In genomic region chr12:79557904-79558303, GRCm38 (mm10) we compare ENCODE assay signal across 15 mouse cellular contexts.
DNase-seq lines count a peak whose midpoint lies in the region; ATAC-seq and TF ChIP-seq lines count a peak whose summit lies in the region.
"Had no signal": no experiment of that assay in that cellular context is flagged by ENCODE, and none has a peak within 500 bp of the region (broad histone marks: within the 10 kb centered on the region; RNA-seq: fewer than 3 reads in every experiment).

No protein-coding gene starts in this region.

- H3K27me3 ChIP-seq in intestine, postnatal 0 days (replicated peaks; ENCODE audit: control insufficient read depth, insufficient read depth, low read length), result no peaks in the 10 kb centered on the region
- H3K27me3 ChIP-seq in kidney, postnatal 0 days (ENCODE audit: insufficient read depth, low read length), result no peaks in the 10 kb centered on the region
- no peaks in the 10 kb centered on the region for H3K27me3 ChIP-seq in thymus, adult 2 months (ENCODE audit: control insufficient read depth, insufficient read depth, low read length)
- H3K27me3 ChIP-seq: forebrain, embryonic 12.5 days; hindbrain, embryonic 13.5 days; megakaryocyte, embryonic 14.5 days had no signal

- no peaks in the 10 kb centered on the region for H3K9me3 ChIP-seq in intestine, postnatal 0 days (ENCODE audit: control insufficient read depth)
- no peaks in the 10 kb centered on the region for H3K9me3 ChIP-seq in kidney, postnatal 0 days (replicated peaks; ENCODE audit: low read length)
- H3K9me3 ChIP-seq: forebrain, embryonic 12.5 days; hindbrain, embryonic 13.5 days; megakaryocyte, embryonic 14.5 days had no signal

- H3K4me2 ChIP-seq in intestine, postnatal 0 days (replicated peaks; ENCODE audit: low read depth), result no peak overlapping the region
- H3K4me2 ChIP-seq in kidney, postnatal 0 days (ENCODE audit: low read length), result no peak overlapping the region
- H3K4me2 ChIP-seq: forebrain, embryonic 12.5 days; hindbrain, embryonic 13.5 days had no signal

- H3K27ac ChIP-seq in intestine, postnatal 0 days (ENCODE audit: low read depth, low read length), result peak overlapping the region; percentile 29; the same call in 1 of the 2 replicates
- peak overlapping the region; percentile 21; the same call in 1 of the 2 replicates for H3K27ac ChIP-seq in kidney, postnatal 0 days
- no peak overlapping the region for H3K27ac ChIP-seq in thymus, adult 2 months (ENCODE audit: control insufficient read depth, insufficient read depth, low read length)
- H3K27ac ChIP-seq: forebrain, embryonic 12.5 days; hindbrain, embryonic 13.5 days had no signal

- DNase-seq in lung, adult 18-20 months, result peak; percentile 22 to 63
- no peak for DNase-seq in lung, postnatal 10 days
- peak; percentile 49 for DNase-seq in kidney, postnatal 0 days (ENCODE audit: low spot score)
- DNase-seq in lung, postnatal 25 days (ENCODE audit: low spot score), result peak; percentile 73
- no peak for DNase-seq in thymus, adult 2 months
- DNase-seq: adrenal gland, adult 8-10 months; cerebellum, adult 18-20 months; heart, adult 18-20 months; heart, postnatal 10 days had no signal

- peak; percentile 47; the same call in 1 of the 2 replicates for ATAC-seq in intestine, postnatal 0 days
- peak; percentile 75 for ATAC-seq in kidney, postnatal 0 days (replicated peaks; ENCODE audit: low FRiP score, low read depth)
- no peak for ATAC-seq in activated CD4-positive, CD25-positive, alpha-beta regulatory T cell, adult 4 months
- no peak for ATAC-seq in megakaryocyte progenitor cell, adult 5-6 weeks (replicated peaks; ENCODE audit: poor library complexity)

- no peaks in the 10 kb centered on the region for H3K36me3 ChIP-seq in intestine, postnatal 0 days (ENCODE audit: control insufficient read depth, insufficient read depth)
- H3K36me3 ChIP-seq in kidney, postnatal 0 days (ENCODE audit: insufficient read depth, low read length), result no peaks in the 10 kb centered on the region
- no peaks in the 10 kb centered on the region for H3K36me3 ChIP-seq in thymus, adult 2 months (ENCODE audit: control insufficient read depth, insufficient read depth, low read length)
- H3K36me3 ChIP-seq: forebrain, embryonic 12.5 days; hindbrain, embryonic 13.5 days had no signal

- TF ChIP-seq POLR2A in thymus, adult 2 months (IDR thresholded peaks at IDR 0.05; ENCODE audit: control insufficient read depth, extremely low read depth, insufficient read depth, low read length, poor library complexity), result no peak

- H3K9ac ChIP-seq in intestine, postnatal 0 days (ENCODE audit: low read depth, low read length), result no peak overlapping the region
- no peak overlapping the region for H3K9ac ChIP-seq in kidney, postnatal 0 days (ENCODE audit: low read depth, low read length)
- H3K9ac ChIP-seq: forebrain, embryonic 12.5 days; hindbrain, embryonic 13.5 days had no signal

- WGBS in intestine, postnatal 0 days, result 33% methylated on average over 5 of the region's 5 CpGs
- WGBS in kidney, postnatal 0 days, result 40% methylated on average over 5 of the region's 5 CpGs
- 89% methylated on average over 5 of the region's 5 CpGs for WGBS in thymus, adult 2 months

- TF ChIP-seq CTCF in intestine, postnatal 0 days (IDR thresholded peaks at IDR 0.05; ENCODE audit: low read depth), result 0 out of 2 replicates have a peak, but pooled peaks have one; percentile 1
- no peak for TF ChIP-seq CTCF in kidney, postnatal 0 days (IDR thresholded peaks at IDR 0.05; ENCODE audit: low read depth)
- no peak for TF ChIP-seq CTCF in thymus, adult 2 months (IDR thresholded peaks at IDR 0.05; ENCODE audit: borderline replicate concordance, control insufficient read depth, extremely low read depth, insufficient read depth, low read length, poor library complexity)

- H3K4me1 ChIP-seq in intestine, postnatal 0 days (replicated peaks; ENCODE audit: control insufficient read depth, insufficient read depth, low read length), result peaks cover 10% of the 10 kb centered on the region
- H3K4me1 ChIP-seq in kidney, postnatal 0 days (replicated peaks; ENCODE audit: insufficient read depth, low read length), result no peaks in the 10 kb centered on the region
- no peaks in the 10 kb centered on the region; the same call in 1 of the 2 replicates for H3K4me1 ChIP-seq in thymus, adult 2 months (replicated peaks; ENCODE audit: control insufficient read depth, insufficient read depth, low read length)
- H3K4me1 ChIP-seq: forebrain, embryonic 12.5 days; hindbrain, embryonic 13.5 days; megakaryocyte, embryonic 14.5 days had no signal

- no peak overlapping the region for H3K4me3 ChIP-seq in intestine, postnatal 0 days (ENCODE audit: low read depth, low read length)
- H3K4me3 ChIP-seq in kidney, postnatal 0 days (replicated peaks; ENCODE audit: low read depth, low read length), result no peak overlapping the region
- H3K4me3 ChIP-seq in thymus, adult 2 months (ENCODE audit: control insufficient read depth, insufficient read depth, low read length), result no peak overlapping the region
- H3K4me3 ChIP-seq: forebrain, embryonic 12.5 days; hindbrain, embryonic 13.5 days; megakaryocyte, embryonic 14.5 days had no signal

Comparison
In these comparisons a context has a peak if more than half of its experiments do, and no peak if none do; other contexts are left out.
1. DNase-seq: peak in lung, adult 18-20 months (2 of 2), kidney, postnatal 0 days (single experiment) and lung, postnatal 25 days (single experiment); none in lung, postnatal 10 days (single experiment) and thymus, adult 2 months (single experiment).
2. ATAC-seq: peak in intestine, postnatal 0 days (single experiment) and kidney, postnatal 0 days (single experiment); none in activated CD4-positive, CD25-positive, alpha-beta regulatory T cell, adult 4 months (single experiment) and megakaryocyte progenitor cell, adult 5-6 weeks (single experiment).